Mouse (Mus musculus) spleen, adult 2 months (tissue): Measurements from ENCODE around the gene Phactr1. TPM values are rescaled to one million over a fixed set of nuclear protein-coding genes. Genes with fewer than 3 reads are reported as not detected.

Source experiments
- DNase-seq, 2 experiments: peaks; one replicate each; pipeline versions ENCODE4 v3.0.0 to v3.0.0-alpha.2; 2012 to 2021; ENCODE audit warnings: low spot score in 2 of 2, low read depth in 1 of 2
- H3K27ac ChIP-seq: fragments of 200-500 bp; 2 replicates; pipeline ENCODE4 v1.5.1; 2012; ENCODE audit warnings: low read length, inconsistent platforms; ENCODE audit not compliant: insufficient read depth
- H3K27me3 ChIP-seq: fragments of 200-500 bp; 2 replicates; pipeline ENCODE4 v1.6.1; 2012; ENCODE audit warnings: mild to moderate bottlenecking, moderate library complexity, low read length, inconsistent platforms; ENCODE audit not compliant: control insufficient read depth, insufficient read depth
- H3K36me3 ChIP-seq: fragments of 200-500 bp; 2 replicates; pipeline ENCODE4 v1.6.1; 2012; ENCODE audit warnings: mild to moderate bottlenecking, low read length, inconsistent platforms; ENCODE audit not compliant: control insufficient read depth, insufficient read depth
- H3K4me1 ChIP-seq: fragments of 200-500 bp; 2 replicates; pipeline ENCODE4 v1.6.1; 2011; ENCODE audit warnings: inconsistent platforms; ENCODE audit not compliant: control insufficient read depth, insufficient read depth, insufficient read length
- H3K4me3 ChIP-seq: fragments of 200-500 bp; 2 replicates; pipeline ENCODE4 v1.5.1; 2011; ENCODE audit warnings: mild to moderate bottlenecking, inconsistent platforms; ENCODE audit not compliant: insufficient read depth, insufficient read length; ENCODE audit errors: extremely low read depth
- CTCF ChIP-seq: fragments of 200-500 bp; IDR thresholded peaks from 2 replicates; pipeline ENCODE4 v1.5.1; 2011; ENCODE audit warnings: mild to moderate bottlenecking, inconsistent platforms; ENCODE audit not compliant: insufficient read depth, insufficient read length, insufficient replicate concordance; ENCODE audit errors: extremely low read depth
- POLR2A ChIP-seq: fragments of 200-500 bp; IDR thresholded peaks from 2 replicates; pipeline ENCODE4 v1.6.1; 2011; ENCODE audit warnings: low read depth, low read length, inconsistent platforms
- WGBS: fragments of 180-500 bp; shearing (Covaris S2); methylation state at CpG from one replicate; pipeline ENCODE4 v1.1.7; 2018; 5-methylcytosine and 5-hydroxymethylcytosine counted together
- polyA plus RNA-seq: library from polyadenylated mRNA; depleted of rRNA; stranded (reverse); fragments of >200 nt; gene quantifications from 2 replicates; pipeline ENCODE4 v1.2.3, GENCODE M21; 2012

The Phactr1 gene
- polyA plus RNA-seq, 1 experiment = 0.33 TPM

GRCm38 (mm10) chr13:43036510-43036909 lies 356.1 kb downstream of the Phactr1 start:
- Histone ChIP-seq H3K4me3 (no peak overlapping the region), H3K4me1 (no peaks in the 10 kb centered on the region), H3K27ac (no peak overlapping the region), H3K36me3 (no peaks in the 10 kb centered on the region), H3K27me3 (no peaks in the 10 kb centered on the region)
- DNase-seq = no peak
- 64% methylated on average over 6 of the region's 6 CpGs for WGBS
- no peak for TF ChIP-seq POLR2A
- TF ChIP-seq CTCF = no peak

GRCm38 (mm10) chr13:43042766-43043165 lies 362.3 kb downstream of the Phactr1 start:
- no peak for DNase-seq
- 72% methylated on average over 4 of the region's 4 CpGs for WGBS
- TF ChIP-seq POLR2A = no peak
- Histone ChIP-seq H3K27me3 (no peaks in the 10 kb centered on the region), H3K4me1 (no peaks in the 10 kb centered on the region), H3K4me3 (no peak overlapping the region), H3K27ac (no peak overlapping the region), H3K36me3 (no peaks in the 10 kb centered on the region)

- Histone ChIP-seq H3K27me3 (no peaks in the 10 kb centered on the region), H3K27ac (no peak overlapping the region), H3K36me3 (no peaks in the 10 kb centered on the region), H3K4me1 (no peaks in the 10 kb centered on the region), H3K4me3 (no peak overlapping the region)
- no peak for DNase-seq
- 74% methylated on average over 3 of the region's 3 CpGs for WGBS
- TF ChIP-seq POLR2A = no peak
- TF ChIP-seq CTCF = no peak
These were observed 368.1 kb downstream of the Phactr1 start for GRCm38 (mm10) chr13:43048553-43048952.

- no peak for TF ChIP-seq CTCF
- TF ChIP-seq POLR2A = no peak
- H3K27me3 ChIP-seq = no peaks in the 10 kb centered on the region
- WGBS = 93% methylated on average over 1 of the region's 1 CpGs
- H3K4me3 ChIP-seq = no peak overlapping the region
- H3K4me1 ChIP-seq = no peaks in the 10 kb centered on the region
- DNase-seq = no peak
- no peak overlapping the region for H3K27ac ChIP-seq
- no peaks in the 10 kb centered on the region for H3K36me3 ChIP-seq
These were observed 372.8 kb downstream of the Phactr1 start for GRCm38 (mm10) chr13:43053201-43053600.

GRCm38 (mm10) chr13:43055136-43055535 lies 374.7 kb downstream of the Phactr1 start:
- no peak overlapping the region for H3K4me3 ChIP-seq
- H3K36me3 ChIP-seq = no peaks in the 10 kb centered on the region
- H3K4me1 ChIP-seq = no peaks in the 10 kb centered on the region
- H3K27me3 ChIP-seq = no peaks in the 10 kb centered on the region
- DNase-seq = no peak
- H3K27ac ChIP-seq = no peak overlapping the region
- 78% methylated on average over 6 of the region's 6 CpGs for WGBS
- TF ChIP-seq POLR2A (no peak), CTCF (no peak)

- Histone ChIP-seq H3K36me3 (no peaks in the 10 kb centered on the region), H3K4me3 (no peak overlapping the region), H3K4me1 (no peaks in the 10 kb centered on the region), H3K27ac (no peak overlapping the region), H3K27me3 (no peaks in the 10 kb centered on the region)
- WGBS = 83% methylated on average over 2 of the region's 2 CpGs
- no peak for DNase-seq
- TF ChIP-seq POLR2A (no peak), CTCF (no peak)
These were observed 376.7 kb downstream of the Phactr1 start for GRCm38 (mm10) chr13:43057104-43057503.

- DNase-seq = no peak
- no peak for TF ChIP-seq CTCF
- TF ChIP-seq POLR2A = no peak
- H3K4me3 ChIP-seq = no peak overlapping the region
- H3K36me3 ChIP-seq = no peaks in the 10 kb centered on the region
- no peaks in the 10 kb centered on the region for H3K27me3 ChIP-seq
- 90% methylated on average over 4 of the region's 4 CpGs for WGBS
- H3K4me1 ChIP-seq = no peaks in the 10 kb centered on the region
- H3K27ac ChIP-seq = no peak overlapping the region
These were observed 382.9 kb downstream of the Phactr1 start for GRCm38 (mm10) chr13:43063355-43063754.
